Mouse (Mus musculus) Patski (cell line): ENCODE results near the gene Acsl4. TPM values are rescaled to one million over a fixed set of nuclear protein-coding genes. Genes with fewer than 3 reads are reported as not detected.

ENCODE experiments used
- ATAC-seq: fragments of 100-300 bp; one replicate; pipeline ENCODE4 v1.8.0; 2021
- CTCF ChIA-PET: fragments of 350-600 bp; sonication (Branson Sonifier 250); formaldehyde crosslinking; loops from one replicate; lab custom pipeline; 2022; ENCODE audit warnings: inconsistent platforms; lab: Charles Lee
- POLR2A ChIA-PET: fragments of 350-600 bp; sonication (Branson Sonifier 250); formaldehyde crosslinking; loops from one replicate; lab custom pipeline; 2022; ENCODE audit warnings: antibody characterized with exemption, inconsistent platforms; lab: Charles Lee
- DNase-seq: peaks from one replicate; pipeline ENCODE4 v3.0.0-alpha.2; 2011; ENCODE audit warnings: low read depth, low spot score
- H3K27me3 ChIP-seq: fragments of 371-371 bp; one replicate; pipeline ENCODE4 v1.5.1; 2021
- CTCF ChIP-seq: fragments of 100-300 bp; IDR thresholded peaks from one replicate; pipeline ENCODE4 v1.5.1; 2021
- in situ Hi-C: fragments of 300-500 bp; cut with MboI; formaldehyde crosslinking; loops from 3 replicates; pipeline ENCODE4 v1.11.1; 2018; ENCODE audit warnings: low pct_unique_long_range_greater_than_20kb, mixed read lengths
- polyA plus RNA-seq: library from polyadenylated mRNA; unstranded; gene quantifications from one replicate; pipeline ENCODE4 v1.2.3, GENCODE M21; 2021

Gene Acsl4
- polyA plus RNA-seq, result 96.2 TPM

- ChIA-PET POLR2A (interaction anchor here (0.6 to 1.5 kb wide), 3 partner anchors 9 to 202 kb away, joined by 3 to 4 read pairs (median 3); no protein-coding TSS in a partner anchor), CTCF (interaction anchor here (1.1 to 2.0 kb wide), 2 partner anchors 14 to 18 kb away, joined by 3 to 6 read pairs; no protein-coding TSS in a partner anchor)
- in situ Hi-C loops, result no loop called here
- no peak for TF ChIP-seq CTCF
- no peak for DNase-seq
- ATAC-seq, result peak; percentile 99
- peaks cover 21% of the 10 kb centered on the region for H3K27me3 ChIP-seq
Observed at GRCm38 (mm10) chrX:142390247-142390908, at the start of gene Acsl4. Gene Acsl4 (minus strand): TSS chrX:142390535.

- ATAC-seq (no peak), DNase-seq (no peak)
- peaks cover 19% of the 10 kb centered on the region for H3K27me3 ChIP-seq
- no peak for TF ChIP-seq CTCF
- CTCF ChIA-PET, result no interaction called here
- POLR2A ChIA-PET, result no interaction called here
- in situ Hi-C loops, result no loop called here
Observed at GRCm38 (mm10) chrX:142437971-142438504, 47.7 kb upstream of the Acsl4 start.

DNA sequence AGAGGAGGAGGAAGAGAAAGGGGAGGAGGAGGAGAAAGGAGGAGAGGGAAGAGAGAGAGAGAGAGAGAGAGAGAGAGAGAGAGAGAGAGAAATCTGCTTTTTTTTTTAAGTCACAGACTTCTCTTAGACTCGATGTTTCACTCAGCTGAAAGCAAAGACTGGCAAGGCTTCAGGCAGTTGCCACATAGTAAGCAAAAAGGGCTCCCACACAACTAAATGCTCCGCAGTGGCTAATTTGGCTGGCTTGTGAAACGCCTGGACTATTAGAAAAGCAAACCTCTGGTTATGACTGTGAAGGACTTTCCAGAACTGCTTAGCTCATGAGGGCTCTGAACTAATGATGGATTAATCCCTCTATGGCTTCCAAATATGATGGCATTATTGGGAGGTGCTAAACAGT, 42.5 kb upstream of the Acsl4 start:
- ATAC-seq (no peak), DNase-seq (no peak)
- in situ Hi-C loops, result no loop called here
- ChIA-PET POLR2A (no interaction called here), CTCF (no interaction called here)
- TF ChIP-seq CTCF, result no peak
- H3K27me3 ChIP-seq, result peaks cover 50% of the 10 kb centered on the region

DNA sequence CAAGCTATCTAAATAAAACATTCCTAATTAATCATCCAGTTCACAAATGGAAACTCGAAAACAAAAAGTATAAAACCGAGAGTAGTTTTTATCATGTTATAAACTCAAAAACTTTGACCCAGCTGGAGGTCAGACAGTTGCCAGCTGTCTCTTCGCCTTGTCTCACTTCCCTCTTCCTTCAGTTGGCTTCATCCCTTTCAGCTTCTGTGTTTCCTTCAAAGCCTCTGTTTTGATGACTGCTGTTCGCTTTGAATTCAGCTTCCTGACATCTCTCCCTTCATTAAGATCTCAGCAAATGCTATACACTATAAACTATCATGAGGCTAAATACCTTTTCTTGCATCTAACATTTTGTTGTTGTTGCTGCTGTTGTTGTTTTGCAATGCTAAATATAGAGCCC, 36.8 kb upstream of the Acsl4 start:
- DNase-seq (no peak), ATAC-seq (no peak)
- no peak for TF ChIP-seq CTCF
- H3K27me3 ChIP-seq, result peaks cover 49% of the 10 kb centered on the region
- in situ Hi-C loops, result no loop called here
- POLR2A ChIA-PET, result no interaction called here
- CTCF ChIA-PET, result interaction anchor here (0.8 kb wide), 1 partner anchor 43 kb away, joined by 3 read pairs; no protein-coding TSS in a partner anchor

DNA sequence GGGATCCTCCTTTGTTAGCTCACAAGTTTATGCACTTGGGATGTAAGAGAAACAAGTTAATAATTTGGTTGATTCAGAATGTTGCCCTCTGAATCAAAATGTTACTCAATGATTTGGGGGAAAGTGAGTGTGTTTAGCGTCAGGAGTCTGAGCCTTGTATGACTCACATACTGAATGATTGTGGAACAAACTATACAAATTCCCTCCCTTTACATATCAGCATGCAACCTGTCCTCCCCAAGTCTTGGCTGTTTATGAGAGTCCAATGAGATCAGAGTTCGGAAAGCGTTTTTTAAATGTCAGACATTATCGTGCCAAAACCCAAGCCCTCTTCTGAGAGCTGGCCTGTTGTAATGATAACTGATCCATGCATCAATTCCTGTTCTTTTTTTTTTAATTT, 36.3 kb upstream of the Acsl4 start:
- ATAC-seq (no peak), DNase-seq (no peak)
- ChIA-PET CTCF (interaction anchor here (0.8 kb wide), 1 partner anchor 43 kb away, joined by 3 read pairs; no protein-coding TSS in a partner anchor), POLR2A (no interaction called here)
- no peak for TF ChIP-seq CTCF
- peaks cover 46% of the 10 kb centered on the region for H3K27me3 ChIP-seq
- in situ Hi-C loops, result no loop called here

DNA sequence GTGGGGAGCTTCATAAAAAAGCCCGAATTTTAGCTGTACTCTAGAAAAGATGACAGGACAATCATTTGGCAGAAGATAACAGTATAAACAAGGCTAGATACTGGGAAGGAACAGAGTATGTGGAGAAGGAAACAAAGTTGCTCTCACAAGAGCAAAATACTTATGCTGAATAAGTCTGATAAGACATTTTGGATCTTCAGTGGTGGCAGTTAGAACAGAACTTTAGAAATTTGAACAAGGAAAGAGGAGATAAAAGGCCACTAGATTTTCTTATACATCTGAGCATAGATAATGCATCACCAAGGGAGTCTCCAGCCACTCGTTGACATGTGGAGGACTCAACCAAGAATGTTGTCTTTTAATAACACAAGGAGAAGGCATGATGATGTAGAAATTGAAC, 23.5 kb upstream of the Acsl4 start:
- H3K27me3 ChIP-seq, result no peaks in the 10 kb centered on the region
- in situ Hi-C loops, result no loop called here
- ATAC-seq, result no peak

GRCm38 (mm10) chrX:142410060-142410459, 19.7 kb upstream of the Acsl4 start:
- peaks cover 6% of the 10 kb centered on the region for H3K27me3 ChIP-seq
- DNase-seq (no peak), ATAC-seq (no peak)
- CTCF ChIA-PET, result no interaction called here
- POLR2A ChIA-PET, result interaction anchor here (0.6 kb wide), 1 partner anchor 322 kb away, joined by 3 read pairs; no protein-coding TSS in a partner anchor
- in situ Hi-C loops, result no loop called here
- no peak for TF ChIP-seq CTCF

More for the DNA sequence above, 23.5 kb upstream of the Acsl4 start:
- POLR2A ChIA-PET, result no interaction called here
- DNase-seq, result no peak
- TF ChIP-seq CTCF, result no peak
- CTCF ChIA-PET, result interaction anchor here (1.0 kb wide), 1 partner anchor 11 kb away, joined by 3 read pairs; no protein-coding TSS in a partner anchor

GRCm38 (mm10) chrX:142409338-142409737, 19.0 kb upstream of the Acsl4 start:
- CTCF ChIA-PET, result no interaction called here
- H3K27me3 ChIP-seq, result peaks cover 11% of the 10 kb centered on the region
- ATAC-seq (no peak), DNase-seq (no peak)
- TF ChIP-seq CTCF, result no peak
- in situ Hi-C loops, result no loop called here
- POLR2A ChIA-PET, result no interaction called here

DNA sequence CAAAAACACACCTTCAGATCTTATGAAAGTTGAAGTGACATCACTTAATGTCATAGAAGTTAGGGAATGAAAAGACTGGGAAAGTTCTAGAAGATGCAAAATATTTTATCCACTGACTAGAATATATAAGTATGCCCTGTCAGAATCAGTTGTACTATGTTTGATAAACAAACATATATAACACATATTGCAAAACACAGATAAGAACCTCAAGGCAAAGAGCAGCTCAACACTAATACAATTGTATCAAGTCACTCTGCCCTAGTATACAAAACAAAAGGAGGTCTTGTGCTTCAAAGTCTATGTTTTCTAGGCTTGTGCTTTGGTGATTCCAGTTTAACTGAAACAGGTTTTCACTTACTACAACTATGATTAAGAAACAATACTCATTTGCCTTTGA, 12.8 kb upstream of the Acsl4 start:
- DNase-seq, result no peak
- in situ Hi-C loops, result no loop called here
- POLR2A ChIA-PET, result interaction anchor here (0.6 kb wide), 2 partner anchors 11 to 1017 kb away, joined by 3 to 7 read pairs; no protein-coding TSS in a partner anchor

GRCm38 (mm10) chrX:142398621-142399020, 8.3 kb upstream of the Acsl4 start:
- in situ Hi-C loops, result no loop called here
- TF ChIP-seq CTCF, result no peak
- CTCF ChIA-PET, result interaction anchor here (0.7 to 0.9 kb wide), 3 partner anchors 26 to 38 kb away, joined by 3 read pairs; no protein-coding TSS in a partner anchor
- no peak for ATAC-seq
- peaks cover 10% of the 10 kb centered on the region for H3K27me3 ChIP-seq
- no peak for DNase-seq
- POLR2A ChIA-PET, result no interaction called here

More for the DNA sequence above, 12.8 kb upstream of the Acsl4 start:
- TF ChIP-seq CTCF, result no peak
- CTCF ChIA-PET, result interaction anchor here (1.4 kb wide), 1 partner anchor 11 kb away, joined by 3 read pairs; no protein-coding TSS in a partner anchor
- no peak for ATAC-seq
- H3K27me3 ChIP-seq, result peaks cover 22% of the 10 kb centered on the region

DNA sequence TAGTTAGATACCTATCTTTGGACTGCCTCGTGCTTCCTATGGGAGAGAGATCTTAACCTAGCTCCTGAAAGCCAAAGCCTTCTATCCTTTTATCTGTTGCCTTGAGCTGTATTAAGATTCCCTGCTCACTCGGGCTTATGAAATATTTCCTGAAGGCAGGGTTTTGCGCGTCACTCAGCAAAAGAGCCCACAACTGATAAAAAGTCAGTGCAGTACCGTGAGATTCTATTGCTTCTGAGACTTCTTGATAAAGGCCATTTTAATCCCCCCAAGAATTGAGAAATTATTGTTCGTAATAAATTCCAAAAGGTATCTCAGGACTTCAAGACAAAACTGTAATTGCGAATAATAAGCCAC, 552 bp upstream of the Acsl4 start:
- ChIA-PET POLR2A (interaction anchor here (0.6 to 1.5 kb wide), 2 partner anchors 9 to 203 kb away, joined by 3 to 4 read pairs; no protein-coding TSS in a partner anchor), CTCF (interaction anchor here (2.0 kb wide), 1 partner anchor 19 kb away, joined by 6 read pairs; no protein-coding TSS in a partner anchor)
- H3K27me3 ChIP-seq, result peaks cover 21% of the 10 kb centered on the region
- DNase-seq (no peak), ATAC-seq (no peak)
- in situ Hi-C loops, result no loop called here
- TF ChIP-seq CTCF, result no peak
